9 mouse cellular contexts compared by ENCODE assay signal in the genomic region with DNA sequence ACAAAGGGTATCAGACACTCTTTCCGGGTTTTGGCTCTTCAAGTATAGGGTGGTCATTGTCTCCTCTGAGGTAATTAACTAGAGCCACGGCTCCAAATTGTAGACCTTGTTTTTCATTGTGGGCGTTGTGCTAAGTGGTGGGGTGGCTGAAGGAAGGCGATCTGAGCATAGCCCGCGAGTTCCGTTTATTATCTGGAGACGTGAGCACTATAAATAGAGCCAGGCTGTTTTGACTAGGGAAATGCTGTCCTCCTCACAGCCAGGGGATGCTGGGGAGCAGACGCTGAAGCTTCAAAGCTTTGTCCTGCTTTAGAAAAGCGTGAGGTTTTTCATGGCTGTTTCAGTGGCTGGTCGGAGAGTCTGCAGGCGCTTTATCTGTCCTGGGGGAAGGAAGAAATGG.
A peak's percentile ranks its signal among the peaks of the same experiment; 100 is the strongest.
DNase-seq lines count a peak whose midpoint lies in the region; ATAC-seq and TF ChIP-seq lines count a peak whose summit lies in the region.
"Had no signal": no experiment of that assay in that cellular context is flagged by ENCODE, and none has a peak within 500 bp of the region (broad histone marks: within the 10 kb centered on the region; RNA-seq: fewer than 3 reads in every experiment).

No protein-coding gene starts in this region.

- H3K9ac ChIP-seq in heart, postnatal 0 days (replicated peaks; ENCODE audit: low read depth, low read length), result no peak overlapping the region
- H3K9ac ChIP-seq in forebrain, postnatal 0 days, result peak overlapping the region; percentile 19; the same call in 1 of the 2 replicates
- H3K9ac ChIP-seq in midbrain, embryonic 15.5 days, result peak overlapping the region; percentile 9; the same call in 1 of the 2 replicates
- no peak overlapping the region for H3K9ac ChIP-seq in liver, postnatal 0 days (replicated peaks)

- peak overlapping the region; percentile 33; the same call in 1 of the 2 replicates for H3K4me2 ChIP-seq in heart, postnatal 0 days (ENCODE audit: low read depth, low read length)
- peak overlapping the region; percentile 21 for H3K4me2 ChIP-seq in forebrain, postnatal 0 days (ENCODE audit: low read depth)
- peak overlapping the region; percentile 32 for H3K4me2 ChIP-seq in midbrain, embryonic 15.5 days
- H3K4me2 ChIP-seq in liver, postnatal 0 days (ENCODE audit: low read depth, low read length), result no peak overlapping the region

- intact Hi-C loops in heart, postnatal 25 days (cut with DNase I), result loop anchor here (5.0 kb wide), 1 partner anchor 1601 kb away; no protein-coding TSS in a partner anchor

- TF ChIP-seq POLR2A in brain, embryonic 14.5 days (IDR thresholded peaks at IDR 0.05; ENCODE audit: borderline replicate concordance, extremely low read depth, insufficient read depth, insufficient read length, poor library complexity, severe bottlenecking), result no peak

- ATAC-seq in heart, postnatal 0 days (ENCODE audit: insufficient read depth, low read depth), result no peak
- peak; percentile 35 for ATAC-seq in forebrain, postnatal 0 days
- ATAC-seq in midbrain, embryonic 15.5 days (replicated peaks), result peak; percentile 34; the same call in 1 of the 2 replicates
- ATAC-seq in liver, postnatal 0 days, result no peak

- H3K4me3 ChIP-seq in heart, postnatal 0 days (ENCODE audit: low read depth, low read length), result no peak overlapping the region
- H3K4me3 ChIP-seq in forebrain, postnatal 0 days (ENCODE audit: low read depth, low read length), result no peak overlapping the region
- 0 out of 2 replicates have a peak overlapping the region, but pooled peaks have one; percentile 1 for H3K4me3 ChIP-seq in midbrain, embryonic 15.5 days
- no peak overlapping the region for H3K4me3 ChIP-seq in liver, postnatal 0 days (ENCODE audit: low read depth, low read length)

- H3K27me3 ChIP-seq in heart, postnatal 0 days (ENCODE audit: control insufficient read depth, insufficient read depth, low read length), result no peaks in the 10 kb centered on the region
- no peaks in the 10 kb centered on the region for H3K27me3 ChIP-seq in forebrain, postnatal 0 days (ENCODE audit: insufficient read depth, low read length)
- no peaks in the 10 kb centered on the region for H3K27me3 ChIP-seq in midbrain, embryonic 15.5 days (replicated peaks)
- no peaks in the 10 kb centered on the region for H3K27me3 ChIP-seq in liver, postnatal 0 days (ENCODE audit: insufficient read depth, low read length)

- H3K27ac ChIP-seq in heart, postnatal 0 days (ENCODE audit: low read depth), result no peak overlapping the region
- H3K27ac ChIP-seq in forebrain, postnatal 0 days (ENCODE audit: low read depth, low read length), result peak overlapping the region; percentile 79
- H3K27ac ChIP-seq in midbrain, embryonic 15.5 days, result peak overlapping the region; percentile 83
- no peak overlapping the region for H3K27ac ChIP-seq in liver, postnatal 0 days (ENCODE audit: low read depth)

- no peaks in the 10 kb centered on the region for H3K9me3 ChIP-seq in heart, postnatal 0 days (replicated peaks; ENCODE audit: control insufficient read depth, low read length)
- no peaks in the 10 kb centered on the region for H3K9me3 ChIP-seq in forebrain, postnatal 0 days (ENCODE audit: low read length)
- no peaks in the 10 kb centered on the region for H3K9me3 ChIP-seq in midbrain, embryonic 15.5 days
- H3K9me3 ChIP-seq in liver, postnatal 0 days (ENCODE audit: low read length), result peaks cover 4% of the 10 kb centered on the region; the same call in 1 of the 2 replicates

- no peak for DNase-seq in heart, postnatal 0 days (ENCODE audit: low spot score)
- no peak for DNase-seq in heart, postnatal 25 days (ENCODE audit: low spot score)
- peak; percentile 81 for DNase-seq in brain, embryonic 14.5 days (ENCODE audit: low read depth)
- DNase-seq in forebrain, postnatal 0 days, result peak; percentile 78
- no peak for DNase-seq in c-Kit-positive CD71-positive TER-119-positive erythroid progenitor cells, embryonic 14.5 days (ENCODE audit: low spot score)
- no peak for DNase-seq in testis, postnatal 14 days (ENCODE audit: low spot score)
- DNase-seq in liver, postnatal 0 days, result no peak
- DNase-seq: adrenal gland, adult 8-10 months had no signal

- no peak for TF ChIP-seq EP300 in heart, postnatal 0 days (IDR thresholded peaks at IDR 0.05; ENCODE audit: low read depth)
- no peak for TF ChIP-seq EP300 in liver, postnatal 0 days (IDR thresholded peaks at IDR 0.05; ENCODE audit: low read depth)

- 13% methylated on average over 12 of the region's 12 CpGs for WGBS in heart, postnatal 0 days
- 5% methylated on average over 12 of the region's 12 CpGs for WGBS in forebrain, postnatal 0 days
- WGBS in midbrain, embryonic 15.5 days, result 26% methylated on average over 12 of the region's 12 CpGs
- 43% methylated on average over 12 of the region's 12 CpGs for WGBS in liver, postnatal 0 days (ENCODE audit: insufficient replicate concordance)

- no peak for TF ChIP-seq CTCF in heart, postnatal 0 days (IDR thresholded peaks at IDR 0.05; ENCODE audit: low read depth)
- peak; percentile 33; the same call in 1 of the 2 replicates for TF ChIP-seq CTCF in brain, embryonic 14.5 days (IDR thresholded peaks at IDR 0.05; ENCODE audit: borderline replicate concordance, extremely low read depth, insufficient read depth, insufficient read length)
- TF ChIP-seq CTCF in forebrain, postnatal 0 days (IDR thresholded peaks at IDR 0.05; ENCODE audit: low read depth), result peak; percentile 71
- TF ChIP-seq CTCF in liver, postnatal 0 days (IDR thresholded peaks at IDR 0.05; ENCODE audit: low read depth), result no peak

- H3K36me3 ChIP-seq in heart, postnatal 0 days (replicated peaks; ENCODE audit: control insufficient read depth, insufficient read depth, low read length), result no peaks in the 10 kb centered on the region
- no peaks in the 10 kb centered on the region for H3K36me3 ChIP-seq in forebrain, postnatal 0 days (ENCODE audit: insufficient read depth)
- no peaks in the 10 kb centered on the region for H3K36me3 ChIP-seq in midbrain, embryonic 15.5 days (replicated peaks)
- H3K36me3 ChIP-seq in liver, postnatal 0 days (replicated peaks; ENCODE audit: insufficient read depth, low read length), result no peaks in the 10 kb centered on the region

- H3K4me1 ChIP-seq in heart, postnatal 0 days (ENCODE audit: control insufficient read depth, insufficient read depth), result no peaks in the 10 kb centered on the region
- 0 out of 2 replicates have a peak, but pooled peaks cover 14% of the 10 kb centered on the region for H3K4me1 ChIP-seq in forebrain, postnatal 0 days (ENCODE audit: insufficient read depth)
- peaks cover 37% of the 10 kb centered on the region for H3K4me1 ChIP-seq in midbrain, embryonic 15.5 days
- H3K4me1 ChIP-seq in liver, postnatal 0 days (ENCODE audit: insufficient read depth), result no peaks in the 10 kb centered on the region

Comparison
In these comparisons a context has a peak if more than half of its experiments do, and no peak if none do; other contexts are left out.
1. ATAC-seq: peak in forebrain, postnatal 0 days (single experiment) and midbrain, embryonic 15.5 days (single experiment); none in heart, postnatal 0 days (single experiment) and liver, postnatal 0 days (single experiment).
2. DNase-seq: peak in brain, embryonic 14.5 days (single experiment) and forebrain, postnatal 0 days (single experiment); none in heart, postnatal 0 days (single experiment), heart, postnatal 25 days (single experiment), c-Kit-positive CD71-positive TER-119-positive erythroid progenitor cells, embryonic 14.5 days (single experiment), testis, postnatal 14 days (single experiment) and liver, postnatal 0 days (single experiment).
3. H3K27ac ChIP-seq: peak in forebrain, postnatal 0 days (single experiment) and midbrain, embryonic 15.5 days (single experiment); none in heart, postnatal 0 days (single experiment) and liver, postnatal 0 days (single experiment).
4. H3K9ac ChIP-seq: peak in forebrain, postnatal 0 days (single experiment) and midbrain, embryonic 15.5 days (single experiment); none in heart, postnatal 0 days (single experiment) and liver, postnatal 0 days (single experiment).
5. CTCF ChIP-seq: peak in brain, embryonic 14.5 days (single experiment) and forebrain, postnatal 0 days (single experiment); none in heart, postnatal 0 days (single experiment) and liver, postnatal 0 days (single experiment).